Mouse (Mus musculus) myocyte (in vitro differentiated cells): ENCODE measurements around the gene Lbp. TPM values are rescaled to one million over a fixed set of nuclear protein-coding genes. Genes with fewer than 3 reads are reported as not detected.

Source experiments
- H3K27me3 ChIP-seq: one replicate; pipeline ENCODE4 v1.6.1; 2011; ENCODE audit not compliant: control insufficient read depth, insufficient read depth, insufficient read length
- H3K36me3 ChIP-seq: one replicate; pipeline ENCODE4 v1.6.1; 2011; ENCODE audit not compliant: control insufficient read depth, insufficient read depth
- H3K4me2 ChIP-seq: one replicate; pipeline ENCODE4 v1.6.1; 2011; ENCODE audit warnings: low read depth, control low read depth
- H3K4me3 ChIP-seq: one replicate; pipeline ENCODE4 v1.5.1; 2011; ENCODE audit warnings: mild to moderate bottlenecking, control low read depth, moderate library complexity
- H3K79me2 ChIP-seq: one replicate; pipeline ENCODE4 v1.6.1; 2011; ENCODE audit not compliant: control insufficient read depth, insufficient read depth
- H3ac ChIP-seq: one replicate; pipeline ENCODE4 v1.6.1; 2011; ENCODE audit not compliant: control insufficient read depth, insufficient read length
- CEBPB ChIP-seq: IDR thresholded peaks from 2 replicates; pipeline ENCODE4 v1.6.1; 2011; ENCODE audit warnings: mild to moderate bottlenecking, moderate library complexity; ENCODE audit not compliant: poor library complexity, insufficient read depth, severe bottlenecking
- E2F4 ChIP-seq: IDR thresholded peaks from one replicate; pipeline ENCODE4 v1.6.1; 2011; ENCODE audit warnings: mild to moderate bottlenecking, control low read depth, moderate library complexity; ENCODE audit not compliant: insufficient read depth
- MAX ChIP-seq: IDR thresholded peaks from one replicate; pipeline ENCODE4 v1.6.1; 2011; ENCODE audit warnings: low read depth, mild to moderate bottlenecking, control low read depth
- MYOD1 ChIP-seq, 3 experiments: IDR thresholded peaks; one replicate each; pipeline ENCODE4 v1.6.1; 2011; ENCODE audit warnings: control low read depth in 2 of 3, low read depth in 2 of 3, mild to moderate bottlenecking in 2 of 3, moderate library complexity in 1 of 3; ENCODE audit not compliant: insufficient read length in 2 of 3, control insufficient read depth in 1 of 3
- MYOG ChIP-seq, 3 experiments: IDR thresholded peaks; one replicate each; pipeline ENCODE4 v1.6.1; 2011; ENCODE audit warnings: control low read depth in 2 of 3, low read depth in 2 of 3, mild to moderate bottlenecking in 2 of 3; ENCODE audit not compliant: insufficient read length in 2 of 3, control insufficient read depth in 1 of 3, insufficient read depth in 1 of 3
- POLR2A ChIP-seq: IDR thresholded peaks from one replicate; pipeline ENCODE4 v1.6.1; 2011; ENCODE audit warnings: low read depth, mild to moderate bottlenecking, control low read depth, moderate library complexity; ENCODE audit not compliant: insufficient read length
- POLR2AphosphoS2 ChIP-seq: IDR thresholded peaks from one replicate; pipeline ENCODE4 v1.6.1; 2011; ENCODE audit warnings: low read depth, control low read depth; ENCODE audit not compliant: insufficient read length
- REST ChIP-seq: IDR thresholded peaks from one replicate; pipeline ENCODE4 v1.6.1; 2011; ENCODE audit warnings: mild to moderate bottlenecking, control low read depth, moderate library complexity; ENCODE audit not compliant: insufficient read depth, insufficient read length
- SRF ChIP-seq: IDR thresholded peaks from one replicate; pipeline ENCODE4 v1.6.1; 2011; ENCODE audit warnings: low read depth; ENCODE audit not compliant: control insufficient read depth, insufficient read length
- TCF12 ChIP-seq: IDR thresholded peaks from one replicate; pipeline ENCODE4 v1.6.1; 2011; ENCODE audit warnings: mild to moderate bottlenecking, control low read depth; ENCODE audit not compliant: poor library complexity, insufficient read depth, severe bottlenecking
- TCF3 ChIP-seq: IDR thresholded peaks from one replicate; pipeline ENCODE4 v1.6.1; 2011; ENCODE audit warnings: low read depth, control low read depth; ENCODE audit not compliant: insufficient read length
- USF1 ChIP-seq: IDR thresholded peaks from one replicate; pipeline ENCODE4 v1.6.1; 2011; ENCODE audit warnings: low read depth, mild to moderate bottlenecking, control low read depth, moderate library complexity
- polyA plus RNA-seq: library from polyadenylated mRNA; unstranded; fragments of >200 nt; fragmentation: generic; extraction: Trizol; gene quantifications from one replicate; pipeline ENCODE4 v1.2.1, GENCODE M21; 2012; ENCODE audit warnings: missing spikeins

Gene Lbp
- polyA plus RNA-seq, 1 experiment, result 0.11 TPM

DNA sequence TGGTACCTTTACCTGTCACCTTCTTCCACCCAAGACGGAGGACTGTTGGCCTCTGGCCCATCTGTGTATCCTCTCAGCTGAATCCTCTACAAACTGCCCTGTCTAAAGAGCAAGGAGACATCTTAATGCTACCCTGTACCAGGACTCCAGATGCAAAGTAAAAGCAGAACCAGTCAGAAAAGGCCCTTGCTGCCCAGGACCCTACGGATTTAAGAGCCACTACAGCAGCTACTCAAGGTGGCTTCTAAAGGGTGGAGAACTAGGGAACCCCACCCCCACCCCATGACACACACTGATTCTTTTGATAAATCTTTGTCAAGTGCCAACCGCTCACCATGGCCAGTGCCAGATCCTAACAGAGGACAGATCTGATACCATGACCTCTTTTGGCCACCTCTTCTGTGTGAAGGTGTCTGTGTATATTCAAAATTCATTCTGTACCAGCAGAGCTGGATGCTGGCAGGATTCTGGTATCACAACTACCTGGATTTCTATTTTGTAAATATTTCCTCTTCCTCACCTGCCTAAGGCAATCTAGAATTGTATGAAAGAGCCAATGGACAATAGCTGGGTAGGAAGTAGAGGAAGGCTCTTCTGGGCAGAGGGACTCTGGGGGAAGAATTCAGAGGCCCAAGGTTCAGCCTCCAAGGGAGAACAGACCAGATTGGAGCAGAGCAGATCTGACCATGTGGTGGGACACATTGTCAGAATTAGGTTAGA is 46.7 kb downstream of the Lbp start:
- TF ChIP-seq CEBPB, result no peak
- TF ChIP-seq TCF12, result no peak
- no peak for TF ChIP-seq E2F4
- no peak for TF ChIP-seq POLR2A
- H3K27me3 ChIP-seq, result no peaks in the 10 kb centered on the region
- no peak overlapping the region for H3ac ChIP-seq
- no peak overlapping the region for H3K4me2 ChIP-seq
- peaks cover 5% of the 10 kb centered on the region for H3K79me2 ChIP-seq
- H3K36me3 ChIP-seq, result peaks cover 44% of the 10 kb centered on the region
- no peak overlapping the region for H3K4me3 ChIP-seq

DNA sequence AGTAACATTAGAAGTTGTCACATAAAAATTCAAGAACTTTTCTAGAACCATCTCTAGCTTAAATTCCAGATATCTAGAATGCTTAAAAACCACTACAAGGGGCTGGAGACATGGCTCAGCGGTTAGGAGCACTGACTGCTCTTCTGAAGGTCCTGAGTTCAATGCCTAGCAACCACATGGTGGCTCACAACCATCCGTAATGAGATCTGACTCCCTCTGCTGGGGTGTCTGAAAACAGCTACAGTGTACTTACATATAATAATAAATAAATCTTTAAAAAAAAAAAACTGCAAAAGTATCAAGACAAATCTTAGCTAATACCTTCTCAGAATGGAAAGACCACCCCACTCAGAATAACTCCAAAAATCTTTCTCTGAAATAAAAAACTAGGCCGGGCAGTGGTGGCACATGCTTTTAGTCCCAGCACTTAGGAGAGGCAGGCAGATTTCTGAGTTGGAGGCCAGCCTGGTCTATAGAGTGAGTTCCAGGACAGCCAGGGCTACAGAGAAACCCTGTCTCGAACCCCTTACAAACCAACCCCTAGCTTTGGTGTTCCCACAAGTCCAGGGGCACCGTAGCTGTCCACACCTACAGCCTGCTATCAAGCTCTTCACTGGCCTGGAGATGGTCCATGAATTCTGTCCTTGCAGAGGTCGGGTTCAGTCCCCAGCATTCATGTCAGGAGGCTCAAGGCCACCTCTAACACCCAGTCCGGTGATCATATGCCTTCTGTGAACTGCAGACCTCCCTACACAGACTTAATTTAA is 48.2 kb downstream of the Lbp start:
- Histone ChIP-seq H3ac (no peak overlapping the region), H3K36me3 (peaks cover 60% of the 10 kb centered on the region), H3K79me2 (peaks cover 21% of the 10 kb centered on the region), H3K27me3 (no peaks in the 10 kb centered on the region), H3K4me3 (no peak overlapping the region), H3K4me2 (no peak overlapping the region)
- TF ChIP-seq POLR2AphosphoS2 (peak; percentile 46), USF1 (no peak), MYOD1 (IDR thresholded peaks at IDR 0.05; ENCODE audit: control insufficient read depth in 1 of 3, insufficient read length in 2 of 3, low read depth in 2 of 3) (no peak), REST (no peak)

DNA sequence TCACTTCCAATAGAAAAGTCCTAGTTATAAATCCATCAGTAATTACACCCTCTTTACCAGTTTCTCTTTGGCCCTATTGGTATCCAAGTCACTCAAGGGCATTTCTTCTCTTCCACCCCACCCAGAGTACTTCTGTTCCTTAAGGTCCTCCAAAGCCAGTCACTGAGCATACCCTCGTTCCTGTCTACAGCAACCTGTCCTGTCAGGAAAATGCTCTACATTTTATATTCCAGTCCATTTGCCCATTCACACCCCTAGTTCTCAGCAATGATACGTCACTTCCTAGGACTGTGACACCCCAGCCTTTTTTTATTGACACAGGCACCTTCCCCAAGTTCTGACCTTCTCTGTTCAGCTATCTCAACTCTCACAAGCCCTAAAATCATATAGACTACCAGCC is 48.9 kb downstream of the Lbp start:
- TF ChIP-seq SRF (no peak), MYOD1 (IDR thresholded peaks at IDR 0.05; ENCODE audit: control insufficient read depth in 1 of 3, insufficient read length in 2 of 3, low read depth in 2 of 3) (no peak)
- Histone ChIP-seq H3K36me3 (peaks cover 67% of the 10 kb centered on the region), H3K79me2 (peaks cover 28% of the 10 kb centered on the region), H3K4me2 (no peak overlapping the region), H3K27me3 (no peaks in the 10 kb centered on the region), H3K4me3 (no peak overlapping the region), H3ac (no peak overlapping the region)

DNA sequence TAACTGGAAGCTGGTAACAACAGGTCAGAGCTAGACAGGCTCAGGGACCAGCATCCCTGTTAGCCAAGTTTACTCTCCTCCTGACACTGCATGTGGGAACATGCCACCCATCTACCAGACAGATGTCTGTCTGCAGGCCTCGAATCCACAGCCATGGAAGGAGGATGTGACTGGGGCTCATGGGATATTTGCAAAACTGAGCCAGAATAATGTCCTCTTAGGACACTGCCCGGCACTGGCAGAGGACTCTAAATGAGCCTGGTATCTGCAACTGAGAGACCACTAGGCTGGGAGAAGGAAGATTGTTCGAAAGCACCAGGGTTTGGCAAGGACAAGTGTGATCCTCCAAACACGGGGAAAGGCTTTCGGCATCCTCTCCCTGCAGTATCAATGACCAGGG is 49.8 kb downstream of the Lbp start:
- Histone ChIP-seq H3K27me3 (no peaks in the 10 kb centered on the region), H3K4me2 (no peak overlapping the region), H3ac (no peak overlapping the region), H3K36me3 (peaks cover 68% of the 10 kb centered on the region), H3K4me3 (no peak overlapping the region), H3K79me2 (peaks cover 37% of the 10 kb centered on the region)
- TF ChIP-seq E2F4 (no peak), POLR2A (no peak), CEBPB (no peak), USF1 (no peak), TCF3 (no peak), MYOG (IDR thresholded peaks at IDR 0.05; ENCODE audit: control insufficient read depth in 1 of 3, insufficient read depth in 1 of 3, insufficient read length in 2 of 3, low read depth in 2 of 3) (no peak), MAX (no peak)

DNA sequence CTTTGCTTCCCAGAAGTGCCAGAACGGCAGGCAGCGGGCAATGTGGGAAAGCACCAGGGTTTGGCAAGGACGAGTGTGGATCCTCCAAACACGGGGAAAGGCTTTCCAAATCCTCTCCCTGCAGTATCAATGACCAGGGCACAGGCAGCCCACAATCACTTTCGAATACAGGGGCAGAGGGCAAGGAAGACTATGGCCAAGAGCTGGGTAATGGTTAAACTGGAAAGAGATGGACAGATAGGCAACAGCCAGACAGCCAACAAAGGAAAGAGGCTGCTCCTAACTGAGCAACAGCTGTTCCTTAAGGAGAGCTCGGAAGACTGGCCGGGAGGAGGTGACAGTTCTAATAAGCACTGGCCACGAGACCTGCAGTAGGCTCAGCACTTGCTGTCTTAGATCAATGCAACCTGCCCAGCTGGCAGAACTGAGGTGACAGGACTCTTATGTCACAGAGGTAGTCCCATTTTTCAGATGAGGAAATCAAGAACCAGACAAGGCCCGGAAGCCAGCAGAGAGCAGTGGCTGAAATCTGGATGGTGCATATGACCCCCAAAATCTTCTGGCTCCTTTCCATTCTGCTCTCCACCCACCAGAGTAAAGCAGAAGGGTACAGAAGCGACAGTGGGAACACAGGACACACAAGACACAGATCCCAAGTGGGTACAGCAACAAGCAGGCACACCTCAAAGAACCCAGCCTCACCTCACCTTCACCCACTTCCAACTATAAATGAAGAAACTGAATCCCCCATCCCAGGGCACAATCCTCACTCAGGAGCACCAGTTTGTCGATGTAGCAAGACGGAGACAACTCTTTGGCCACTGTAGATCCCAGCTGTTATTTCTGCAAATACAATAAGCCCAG is 53.7 kb downstream of the Lbp start:
- H3K4me2 ChIP-seq, result peak overlapping the region; percentile 87
- H3ac ChIP-seq, result peak overlapping the region; percentile 41
- no peak for TF ChIP-seq CEBPB
- no peak for TF ChIP-seq MAX
- peak in 1 of 3 experiments; percentile 33 for TF ChIP-seq MYOD1 (IDR thresholded peaks at IDR 0.05; ENCODE audit: control insufficient read depth in 1 of 3, insufficient read length in 2 of 3, low read depth in 2 of 3)
- no peak for TF ChIP-seq E2F4
- no peak for TF ChIP-seq USF1
- TF ChIP-seq MYOG (IDR thresholded peaks at IDR 0.05; ENCODE audit: control insufficient read depth in 1 of 3, insufficient read depth in 1 of 3, insufficient read length in 2 of 3, low read depth in 2 of 3), result peak in 2 of 3 experiments; percentile 32 to 53
- H3K27me3 ChIP-seq, result no peaks in the 10 kb centered on the region
- H3K36me3 ChIP-seq, result peaks cover 52% of the 10 kb centered on the region
- H3K4me3 ChIP-seq, result peak overlapping the region; percentile 90
- H3K79me2 ChIP-seq, result peaks cover 39% of the 10 kb centered on the region
